Mouse (Mus musculus) C3H10T1/2 (cell line): ENCODE data around the gene Dpy30. TPM values are rescaled to one million over a fixed set of nuclear protein-coding genes. Genes with fewer than 3 reads are reported as not detected.

Source experiments
- polyA plus RNA-seq, 2 experiments: library from polyadenylated mRNA; unstranded; fragments of >200 nt; fragmentation: generic; extraction: Trizol; gene quantifications; one replicate each; pipeline ENCODE4 v1.2.1; 2012; ENCODE audit warnings: missing spikeins in 2 of 2

Dpy30 gene
- polyA plus RNA-seq: 100 to 1,000 TPM in 1 of 2 experiments, 10 to 100 TPM in 1; 85.3 to 113 TPM

GRCm38 (mm10) chr17:74323844-74324243 is at the start of gene Dpy30:
Dpy30 (minus strand) TSS chr17:74323944.

GRCm38 (mm10) chr17:74338937-74339804 is 15.4 kb upstream of the Dpy30 start, which contains the start of gene Spast:
Spast (plus strand) TSS chr17:74338987.

GRCm38 (mm10) chr17:74295026-74295970 is 28.4 kb downstream of the Dpy30 start, which contains the start of gene Memo1:
Memo1 (minus strand) TSS chr17:74295521.

Other genes with a start within 250 kb of the Dpy30 start
- gene Memo1, start 28.4 kb downstream of the Dpy30 start, polyA plus RNA-seq: 10 to 100 TPM; 14.4 to 32.3 TPM
- 1 to 10 TPM; 2.5 to 7.7 TPM for gene Spast, start 15.0 kb upstream of the Dpy30 start, polyA plus RNA-seq
- gene Slc30a6, start 71.7 kb upstream of the Dpy30 start, polyA plus RNA-seq: 10 to 100 TPM in 1 of 2 experiments, 1 to 10 TPM in 1; 8.0 to 19.7 TPM
- under 1 TPM; 0.01 to 0.05 TPM for gene Nlrc4, start 135.2 kb upstream of the Dpy30 start, polyA plus RNA-seq
- gene Yipf4, start 165.5 kb upstream of the Dpy30 start, polyA plus RNA-seq: 10 to 100 TPM in 1 of 2 experiments, 1 to 10 TPM in 1; 2.7 to 37.4 TPM
- gene Birc6, start 204.4 kb upstream of the Dpy30 start, polyA plus RNA-seq: 10 to 100 TPM in 1 of 2 experiments, 1 to 10 TPM in 1; 3.9 to 20.9 TPM